Mouse (Mus musculus) midbrain, embryonic 11.5 days (tissue): ENCODE measurements around the gene Sox5. TPM values are rescaled to one million over a fixed set of nuclear protein-coding genes. Genes with fewer than 3 reads are reported as not detected.

Experiments
- ATAC-seq: fragments of 200-750 bp; cut with Nextera tagmentation; 2 replicates; pipeline ENCODE4 v1.8.0; 2017; ENCODE audit warnings: moderate TSS enrichment, moderate library complexity; ENCODE audit not compliant: low FRiP score
- DNase-seq: peaks from one replicate; pipeline ENCODE4 v3.0.0; 2015; ENCODE audit warnings: low spot score; ENCODE audit errors: missing footprints
- H3K27ac ChIP-seq: fragments of 300-500 bp; sonication (generic); 2 replicates; pipeline ENCODE4 v1.5.1; 2014; ENCODE audit warnings: low read depth, low read length
- H3K27me3 ChIP-seq: fragments of 300-500 bp; sonication (generic); 2 replicates; pipeline ENCODE4 v1.6.1; 2014; ENCODE audit warnings: mild to moderate bottlenecking, low read length, moderate library complexity, mixed read lengths; ENCODE audit not compliant: control insufficient read depth, insufficient read depth
- H3K36me3 ChIP-seq: fragments of 300-500 bp; sonication (generic); 2 replicates; pipeline ENCODE4 v1.6.1; 2014; ENCODE audit warnings: mild to moderate bottlenecking, low read length, moderate library complexity, mixed read lengths; ENCODE audit not compliant: control insufficient read depth, insufficient read depth
- H3K4me1 ChIP-seq: fragments of 300-500 bp; sonication (generic); 2 replicates; pipeline ENCODE4 v1.6.1; 2014; ENCODE audit warnings: low read length; ENCODE audit not compliant: control insufficient read depth, insufficient read depth
- H3K4me2 ChIP-seq: fragments of 300-500 bp; sonication (generic); 2 replicates; pipeline ENCODE4 v1.6.1; 2014; ENCODE audit warnings: mild to moderate bottlenecking, moderate library complexity
- H3K4me3 ChIP-seq: fragments of 300-500 bp; sonication (generic); 2 replicates; pipeline ENCODE4 v1.5.1; 2014; ENCODE audit warnings: low read depth, low read length
- H3K9ac ChIP-seq: fragments of 300-500 bp; sonication (generic); 2 replicates; pipeline ENCODE4 v1.6.1; 2014; ENCODE audit warnings: low read length
- H3K9me3 ChIP-seq: fragments of 300-500 bp; sonication (generic); 2 replicates; pipeline ENCODE4 v1.6.1; 2016; ENCODE audit warnings: low read length; ENCODE audit not compliant: control insufficient read depth
- WGBS: fragments of 180-500 bp; shearing (Covaris S2); extraction: QIAGEN DNeasy Blood & Tissue Kit; methylation state at CpG from one replicate; pipeline ENCODE4 v1.1.7; 2014; 5-methylcytosine and 5-hydroxymethylcytosine counted together
- polyA plus RNA-seq: library from polyadenylated mRNA; unstranded; fragments of >200 nt; fragmentation: Nextera tagmentation; extraction: Ambion mirVana; gene quantifications from 2 replicates; pipeline ENCODE4 v1.2.1, GENCODE M21; 2014

Gene Sox5
- polyA plus RNA-seq, 1 experiment from 2014 or later: 23.0 TPM

GRCm38 (mm10) chr6:144445761-144446373, 335.9 kb downstream of the Sox5 start:
- Histone ChIP-seq H3K27ac (no peak overlapping the region), H3K4me3 (no peak overlapping the region), H3K9ac (no peak overlapping the region), H3K27me3 (no peaks in the 10 kb centered on the region), H3K4me1 (peaks cover 6% of the 10 kb centered on the region; the same call in 1 of the 2 replicates), H3K36me3 (no peaks in the 10 kb centered on the region), H3K9me3 (no peaks in the 10 kb centered on the region), H3K4me2 (no peak overlapping the region)
- 45% methylated on average over 8 of the region's 8 CpGs for WGBS
- ATAC-seq: peak; percentile 78
- DNase-seq: peak; percentile 87

GRCm38 (mm10) chr6:144444367-144444766, 337.4 kb downstream of the Sox5 start:
- Histone ChIP-seq H3K4me3 (no peak overlapping the region), H3K4me2 (no peak overlapping the region), H3K36me3 (no peaks in the 10 kb centered on the region), H3K27ac (no peak overlapping the region), H3K9ac (no peak overlapping the region), H3K9me3 (no peaks in the 10 kb centered on the region), H3K4me1 (peaks cover 6% of the 10 kb centered on the region; the same call in 1 of the 2 replicates), H3K27me3 (no peaks in the 10 kb centered on the region)
- 85% methylated on average over 5 of the region's 5 CpGs for WGBS
- ATAC-seq (no peak), DNase-seq (no peak)

DNA sequence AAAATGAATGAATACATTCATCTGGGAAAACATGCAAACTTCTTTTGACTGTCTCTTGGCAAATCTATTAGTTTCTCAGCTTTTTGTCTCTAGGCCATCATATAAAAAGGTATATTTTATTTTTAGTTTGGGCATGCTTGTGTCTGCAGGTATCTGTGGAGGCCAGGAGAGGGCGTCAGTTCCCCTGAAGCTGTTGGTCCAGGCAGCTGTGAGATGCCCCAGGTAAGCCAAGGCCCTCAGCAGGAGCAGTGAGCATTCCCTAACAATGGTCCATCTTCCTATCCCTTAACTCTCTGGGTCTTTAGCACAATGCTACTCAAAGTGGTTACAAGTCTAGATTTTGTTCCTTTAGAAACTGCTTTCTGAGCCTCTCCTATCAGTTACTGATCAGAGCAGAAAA, 338.1 kb downstream of the Sox5 start:
- peaks cover 6% of the 10 kb centered on the region; the same call in 1 of the 2 replicates for H3K4me1 ChIP-seq
- H3K4me3 ChIP-seq: no peak overlapping the region
- H3K9ac ChIP-seq: no peak overlapping the region
- no peaks in the 10 kb centered on the region for H3K27me3 ChIP-seq
- H3K27ac ChIP-seq: no peak overlapping the region
- no peaks in the 10 kb centered on the region for H3K9me3 ChIP-seq
- H3K36me3 ChIP-seq: no peaks in the 10 kb centered on the region
- DNase-seq (no peak), ATAC-seq (no peak)
- 58% methylated on average over 1 of the region's 1 CpGs for WGBS
- no peak overlapping the region for H3K4me2 ChIP-seq

GRCm38 (mm10) chr6:144429276-144429675, 352.5 kb downstream of the Sox5 start:
- H3K9me3 ChIP-seq: no peaks in the 10 kb centered on the region
- H3K4me3 ChIP-seq: no peak overlapping the region
- ATAC-seq: no peak
- H3K27ac ChIP-seq: no peak overlapping the region
- no peaks in the 10 kb centered on the region for H3K27me3 ChIP-seq
- peaks cover 4% of the 10 kb centered on the region; the same call in 1 of the 2 replicates for H3K4me1 ChIP-seq
- DNase-seq: no peak
- 76% methylated on average over 5 of the region's 5 CpGs for WGBS
- no peak overlapping the region for H3K4me2 ChIP-seq
- H3K36me3 ChIP-seq: no peaks in the 10 kb centered on the region
- H3K9ac ChIP-seq: no peak overlapping the region

DNA sequence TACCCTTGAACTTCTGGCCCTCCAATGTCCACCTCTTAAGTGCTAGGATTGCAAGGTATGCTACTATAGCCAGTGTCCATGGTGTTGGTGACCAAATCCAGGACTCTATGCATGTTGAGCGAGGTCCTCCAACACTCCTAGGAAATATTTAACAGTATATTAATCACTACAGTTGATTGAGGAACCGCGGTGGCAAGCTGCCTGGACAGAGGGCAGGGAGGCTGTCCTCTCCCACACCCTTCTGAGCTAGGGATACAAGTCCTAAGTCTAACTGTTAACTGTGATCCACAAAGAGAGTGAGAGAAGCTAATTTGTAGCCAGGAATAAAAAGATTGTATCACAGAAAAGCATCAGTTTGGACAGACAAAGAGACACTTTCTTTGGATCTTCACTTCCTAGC, 373.7 kb downstream of the Sox5 start:
- DNase-seq (no peak), ATAC-seq (no peak)
- no peak overlapping the region for H3K9ac ChIP-seq
- H3K9me3 ChIP-seq: no peaks in the 10 kb centered on the region
- H3K27me3 ChIP-seq: no peaks in the 10 kb centered on the region
- H3K4me2 ChIP-seq: no peak overlapping the region
- WGBS: 91% methylated on average over 3 of the region's 3 CpGs
- H3K4me3 ChIP-seq: no peak overlapping the region
- H3K27ac ChIP-seq: no peak overlapping the region
- H3K4me1 ChIP-seq: no peaks in the 10 kb centered on the region
- no peaks in the 10 kb centered on the region for H3K36me3 ChIP-seq

GRCm38 (mm10) chr6:144398115-144398514, 383.7 kb downstream of the Sox5 start:
- Histone ChIP-seq H3K4me2 (no peak overlapping the region; the same call in 1 of the 2 replicates), H3K36me3 (no peaks in the 10 kb centered on the region), H3K27me3 (no peaks in the 10 kb centered on the region), H3K4me3 (no peak overlapping the region), H3K9ac (no peak overlapping the region), H3K27ac (no peak overlapping the region), H3K9me3 (no peaks in the 10 kb centered on the region), H3K4me1 (0 out of 2 replicates have a peak, but pooled peaks cover 5% of the 10 kb centered on the region)
- DNase-seq (no peak), ATAC-seq (no peak)
- WGBS: 38% methylated on average over 10 of the region's 10 CpGs

DNA sequence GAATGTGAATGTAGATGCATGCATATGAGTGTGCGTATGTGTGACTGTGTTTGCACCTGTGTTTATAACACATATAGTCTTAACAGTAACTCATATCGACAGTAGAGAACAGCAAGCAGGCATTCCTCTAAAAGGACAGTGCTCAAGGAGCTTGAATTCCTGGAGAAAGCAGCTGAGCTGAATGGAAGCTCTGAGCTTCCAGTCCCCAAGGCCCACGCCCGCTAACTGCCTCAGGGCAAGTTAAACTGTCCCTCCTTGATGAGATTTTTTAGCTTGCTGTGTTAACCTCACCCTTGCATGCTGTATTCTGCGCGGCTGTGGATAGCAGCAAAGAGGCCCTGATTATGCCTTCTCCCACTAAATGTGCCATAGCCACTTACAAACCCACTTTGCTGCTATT, 388.6 kb downstream of the Sox5 start:
- Histone ChIP-seq H3K4me1 (0 out of 2 replicates have a peak, but pooled peaks cover 3% of the 10 kb centered on the region), H3K4me3 (no peak overlapping the region), H3K27me3 (peaks cover 3% of the 10 kb centered on the region; the same call in 1 of the 2 replicates), H3K36me3 (no peaks in the 10 kb centered on the region), H3K9ac (no peak overlapping the region), H3K4me2 (no peak overlapping the region), H3K27ac (no peak overlapping the region), H3K9me3 (no peaks in the 10 kb centered on the region)
- ATAC-seq (no peak), DNase-seq (no peak)
- WGBS: 81% methylated on average over 6 of the region's 6 CpGs

- Histone ChIP-seq H3K27ac (no peak overlapping the region), H3K36me3 (no peaks in the 10 kb centered on the region), H3K4me2 (no peak overlapping the region), H3K4me3 (no peak overlapping the region), H3K9me3 (no peaks in the 10 kb centered on the region), H3K27me3 (peaks cover 3% of the 10 kb centered on the region; the same call in 1 of the 2 replicates), H3K9ac (no peak overlapping the region), H3K4me1 (0 out of 2 replicates have a peak, but pooled peaks cover 2% of the 10 kb centered on the region)
- ATAC-seq (no peak), DNase-seq (no peak)
- 83% methylated on average over 14 of the region's 14 CpGs for WGBS
Measured at GRCm38 (mm10) chr6:144389333-144390054, 392.3 kb downstream of the Sox5 start.

- no peak overlapping the region for H3K27ac ChIP-seq
- peak; percentile 80 for ATAC-seq
- H3K9ac ChIP-seq: no peak overlapping the region
- no peaks in the 10 kb centered on the region for H3K36me3 ChIP-seq
- no peak overlapping the region for H3K4me3 ChIP-seq
- H3K27me3 ChIP-seq: peaks cover 3% of the 10 kb centered on the region; the same call in 1 of the 2 replicates
- DNase-seq: no peak
- H3K4me2 ChIP-seq: peak overlapping the region; percentile 15; the same call in 1 of the 2 replicates
- no peaks in the 10 kb centered on the region for H3K4me1 ChIP-seq
- H3K9me3 ChIP-seq: no peaks in the 10 kb centered on the region
- WGBS: 46% methylated on average over 17 of the region's 17 CpGs
Measured at GRCm38 (mm10) chr6:144387539-144388255, 394.1 kb downstream of the Sox5 start.
